Mouse (Mus musculus): ENCODE data around the gene Pip4k2c.
"Not testable (repeated sequence)": the region's sequence is repeated elsewhere in the genome, so short reads cannot be mapped to it uniquely, and the experiment has no call there.

Pip4k2c gene

GRCm38 (mm10) chr10:127195328-127196129 lies 15.9 kb downstream of the Pip4k2c start, which contains the start of gene Dtx3:
Gene Dtx3 (minus strand): TSS chr10:127195728.
- Histone ChIP-seq H3K36me3 (ENCODE audit: insufficient read depth, low read length) (peaks cover 65% of the 10 kb centered on the region), H3K4me3 (replicated peaks; ENCODE audit: low read length) (peak within 1 kb of the TSS; percentile 94), H3K4me1 (replicated peaks; ENCODE audit: low read depth, low read length) (peaks cover 86% of the 10 kb centered on the region), H3K9me3 (ENCODE audit: low read length) (no peaks in the 10 kb centered on the region), H3K27me3 (ENCODE audit: insufficient read depth, low read length) (no peaks in the 10 kb centered on the region)
- TF ChIP-seq POU5F1 (IDR thresholded peaks at IDR 0.05; ENCODE audit: borderline replicate concordance, low read length) (no peak), NANOG (IDR thresholded peaks at IDR 0.05; ENCODE audit: borderline replicate concordance, low read length) (no peak), CTCF (conservative IDR thresholded peaks at IDR 0.05; ENCODE audit: low read length) (no peak)

DNA sequence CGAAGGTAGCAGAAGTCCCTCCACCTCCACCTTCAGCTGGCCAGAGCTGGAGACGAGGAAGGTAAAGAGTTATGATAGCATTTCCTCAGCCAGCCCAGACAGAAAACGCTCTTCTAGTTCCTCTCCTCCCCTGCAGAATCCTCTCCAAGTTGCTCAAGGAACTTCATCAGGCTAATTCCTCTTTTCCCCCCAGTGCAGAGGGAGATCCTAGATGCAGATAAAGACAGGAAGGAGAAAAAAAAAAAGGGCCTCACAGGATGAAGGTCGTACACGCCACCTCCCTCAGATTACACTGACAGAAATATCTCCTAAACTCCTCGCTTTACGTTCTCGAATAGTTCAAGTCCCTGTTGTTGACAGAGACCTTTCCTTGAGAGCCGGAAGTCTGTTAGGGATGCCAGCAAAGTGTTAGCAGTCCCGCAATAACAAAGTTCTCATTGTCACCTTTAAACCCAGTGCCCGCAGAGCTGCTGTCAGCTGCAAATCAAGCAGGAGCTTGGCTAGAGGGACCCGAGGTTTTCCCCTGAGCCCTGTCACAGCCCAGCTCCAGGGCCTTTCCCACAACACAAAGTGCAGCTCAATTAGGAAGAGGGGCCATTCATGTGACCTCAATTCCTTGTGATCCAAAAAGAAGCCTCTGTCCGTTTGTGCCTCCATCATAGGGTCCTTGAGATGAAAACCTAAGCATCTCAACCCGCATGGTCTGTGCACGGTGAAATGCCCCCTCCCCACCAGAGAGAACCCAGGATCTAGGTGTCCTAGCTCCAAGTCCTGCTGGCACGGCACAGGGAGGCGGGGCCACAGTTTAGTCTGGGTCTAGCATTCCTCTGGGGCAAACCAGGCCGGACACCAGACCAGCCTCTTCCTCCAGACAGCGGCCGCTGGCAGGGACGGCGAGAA lies 16.7 kb downstream of the Pip4k2c start:
- Histone ChIP-seq H3K9me3 (ENCODE audit: low read length) (no peaks in the 10 kb centered on the region), H3K36me3 (ENCODE audit: insufficient read depth, low read length) (peaks cover 57% of the 10 kb centered on the region), H3K4me3 (replicated peaks; ENCODE audit: low read length) (peak overlapping the region; percentile 94), H3K27me3 (ENCODE audit: insufficient read depth, low read length) (no peaks in the 10 kb centered on the region), H3K4me1 (replicated peaks; ENCODE audit: low read depth, low read length) (peaks cover 91% of the 10 kb centered on the region)
- TF ChIP-seq POU5F1 (IDR thresholded peaks at IDR 0.05; ENCODE audit: borderline replicate concordance, low read length), result no peak
- TF ChIP-seq NANOG (IDR thresholded peaks at IDR 0.05; ENCODE audit: borderline replicate concordance, low read length), result no peak
- no peak for TF ChIP-seq CTCF (conservative IDR thresholded peaks at IDR 0.05; ENCODE audit: low read length)

DNA sequence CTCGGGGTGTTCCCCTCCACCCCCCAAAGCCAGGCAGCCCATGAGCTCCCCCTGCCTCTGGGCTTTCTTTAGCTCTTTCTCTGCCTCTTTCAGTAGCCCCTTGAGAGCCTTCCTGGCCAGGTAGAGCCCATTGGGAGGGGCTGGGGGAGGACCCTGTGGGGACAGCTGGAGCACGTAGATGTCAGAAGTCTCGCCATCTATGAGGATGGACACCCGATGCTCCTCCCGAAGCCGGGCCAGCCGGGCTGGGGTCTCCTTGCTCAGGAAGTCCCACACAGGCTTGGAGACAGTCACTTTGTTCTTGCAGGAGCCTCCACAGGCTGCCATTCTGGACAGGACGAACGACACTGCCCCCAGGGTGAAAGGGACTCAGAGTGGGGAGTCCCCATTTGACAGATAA lies 18.4 kb downstream of the Pip4k2c start:
- TF ChIP-seq NANOG (IDR thresholded peaks at IDR 0.05; ENCODE audit: borderline replicate concordance, low read length), result no peak
- no peak for TF ChIP-seq POU5F1 (IDR thresholded peaks at IDR 0.05; ENCODE audit: borderline replicate concordance, low read length)
- no peak for TF ChIP-seq CTCF (conservative IDR thresholded peaks at IDR 0.05; ENCODE audit: low read length)
- H3K4me1 ChIP-seq (replicated peaks; ENCODE audit: low read depth, low read length), result peaks cover 85% of the 10 kb centered on the region
- peak overlapping the region; percentile 48 for H3K4me3 ChIP-seq (replicated peaks; ENCODE audit: low read length)
- no peaks in the 10 kb centered on the region for H3K9me3 ChIP-seq (ENCODE audit: low read length)
- H3K27me3 ChIP-seq (ENCODE audit: insufficient read depth, low read length), result no peaks in the 10 kb centered on the region
- peaks cover 40% of the 10 kb centered on the region for H3K36me3 ChIP-seq (ENCODE audit: insufficient read depth, low read length)

- not testable (repeated sequence) for H3K27me3 ChIP-seq (ENCODE audit: insufficient read depth, low read length); H3K4me3 ChIP-seq (replicated peaks; ENCODE audit: low read length); H3K9me3 ChIP-seq (ENCODE audit: low read length)
- Histone ChIP-seq H3K36me3 (ENCODE audit: insufficient read depth, low read length) (peaks cover 31% of the 10 kb centered on the region), H3K4me1 (replicated peaks; ENCODE audit: low read depth, low read length) (peaks cover 85% of the 10 kb centered on the region)
Observed at GRCm38 (mm10) chr10:127192057-127192328, 19.4 kb downstream of the Pip4k2c start.

GRCm38 (mm10) chr10:127191191-127192056 lies 20.0 kb downstream of the Pip4k2c start:
- Histone ChIP-seq H3K4me3 (replicated peaks; ENCODE audit: low read length) (peak overlapping the region; percentile 88), H3K36me3 (ENCODE audit: insufficient read depth, low read length) (peaks cover 37% of the 10 kb centered on the region), H3K27me3 (ENCODE audit: insufficient read depth, low read length) (0 out of 2 replicates have a peak, but pooled peaks cover 3% of the 10 kb centered on the region), H3K4me1 (replicated peaks; ENCODE audit: low read depth, low read length) (peaks cover 83% of the 10 kb centered on the region), H3K9me3 (ENCODE audit: low read length) (no peaks in the 10 kb centered on the region)
- TF ChIP-seq POU5F1 (IDR thresholded peaks at IDR 0.05; ENCODE audit: borderline replicate concordance, low read length) (no peak), NANOG (IDR thresholded peaks at IDR 0.05; ENCODE audit: borderline replicate concordance, low read length) (no peak), CTCF (conservative IDR thresholded peaks at IDR 0.05; ENCODE audit: low read length) (no peak)

- no peak for TF ChIP-seq NANOG (IDR thresholded peaks at IDR 0.05; ENCODE audit: borderline replicate concordance, low read length)
- H3K27me3 ChIP-seq (ENCODE audit: insufficient read depth, low read length), result 0 out of 2 replicates have a peak, but pooled peaks cover 3% of the 10 kb centered on the region
- peak overlapping the region; percentile 88 for H3K4me3 ChIP-seq (replicated peaks; ENCODE audit: low read length)
- no peaks in the 10 kb centered on the region for H3K9me3 ChIP-seq (ENCODE audit: low read length)
- H3K36me3 ChIP-seq (ENCODE audit: insufficient read depth, low read length), result peaks cover 45% of the 10 kb centered on the region
- H3K4me1 ChIP-seq (replicated peaks; ENCODE audit: low read depth, low read length), result peaks cover 81% of the 10 kb centered on the region
Observed at GRCm38 (mm10) chr10:127190398-127191190, 20.8 kb downstream of the Pip4k2c start.

- TF ChIP-seq POU5F1 (IDR thresholded peaks at IDR 0.05; ENCODE audit: borderline replicate concordance, low read length), result no peak
- TF ChIP-seq CTCF (conservative IDR thresholded peaks at IDR 0.05; ENCODE audit: low read length), result no peak
- TF ChIP-seq NANOG (IDR thresholded peaks at IDR 0.05; ENCODE audit: borderline replicate concordance, low read length), result no peak
- Histone ChIP-seq H3K4me3 (replicated peaks; ENCODE audit: low read length) (peak within 1 kb of the TSS; percentile 88), H3K27me3 (ENCODE audit: insufficient read depth, low read length) (0 out of 2 replicates have a peak, but pooled peaks cover 3% of the 10 kb centered on the region), H3K36me3 (ENCODE audit: insufficient read depth, low read length) (peaks cover 53% of the 10 kb centered on the region), H3K9me3 (ENCODE audit: low read length) (no peaks in the 10 kb centered on the region), H3K4me1 (replicated peaks; ENCODE audit: low read depth, low read length) (peaks cover 84% of the 10 kb centered on the region)
Observed at GRCm38 (mm10) chr10:127189651-127190381, 21.6 kb downstream of the Pip4k2c start, which contains the start of gene Arhgef25. Gene Arhgef25 (minus strand): TSS chr10:127190083.

Measured in E14TG2a.4 (cell line).